Mouse (Mus musculus): Measurements from ENCODE around the gene Tldc2. TPM values are rescaled to one million over a fixed set of nuclear protein-coding genes. Genes with fewer than 3 reads are reported as not detected.

Gene Tldc2
- polyA plus RNA-seq, 1 experiment from 2014 or later = not detected

GRCm38 (mm10) chr2:157141962-157142361 is 55.1 kb downstream of the Tldc2 start:
- Histone ChIP-seq H3K27me3 (no peaks in the 10 kb centered on the region), H3K4me1 (no peaks in the 10 kb centered on the region), H3K9ac (no peak overlapping the region), H3K4me2 (no peak overlapping the region), H3K4me3 (no peak overlapping the region), H3K36me3 (peaks cover 5% of the 10 kb centered on the region; the same call in 1 of the 2 replicates), H3K9me3 (no peaks in the 10 kb centered on the region), H3K27ac (no peak overlapping the region)
- 85% methylated on average over 4 of the region's 4 CpGs for WGBS
- ATAC-seq (ENCODE audit: borderline replicate concordance, extremely low read depth, low FRiP score, low TSS enrichment) = no peak

- H3K27ac ChIP-seq = no peak overlapping the region
- no peaks in the 10 kb centered on the region for H3K9me3 ChIP-seq
- no peaks in the 10 kb centered on the region for H3K27me3 ChIP-seq
- no peak overlapping the region for H3K4me2 ChIP-seq
- H3K4me3 ChIP-seq = no peak overlapping the region
- no peaks in the 10 kb centered on the region for H3K4me1 ChIP-seq
- no peak overlapping the region for H3K9ac ChIP-seq
- ATAC-seq (ENCODE audit: borderline replicate concordance, extremely low read depth, low FRiP score, low TSS enrichment) = no peak
- peaks cover 22% of the 10 kb centered on the region for H3K36me3 ChIP-seq
- WGBS = 85% methylated on average over 5 of the region's 5 CpGs
Observed at GRCm38 (mm10) chr2:157144132-157144531, 57.3 kb downstream of the Tldc2 start.

- Histone ChIP-seq H3K9ac (no peak overlapping the region), H3K9me3 (no peaks in the 10 kb centered on the region), H3K4me2 (no peak overlapping the region), H3K27me3 (no peaks in the 10 kb centered on the region), H3K27ac (no peak overlapping the region), H3K4me3 (no peak overlapping the region), H3K4me1 (no peaks in the 10 kb centered on the region), H3K36me3 (peaks cover 32% of the 10 kb centered on the region)
- 69% methylated on average over 1 of the region's 1 CpGs for WGBS
- ATAC-seq (ENCODE audit: borderline replicate concordance, extremely low read depth, low FRiP score, low TSS enrichment) = no peak
Observed at GRCm38 (mm10) chr2:157145173-157145572, 58.3 kb downstream of the Tldc2 start.

Other genes with a start within 250 kb of the Tldc2 start
- gene Tgif2, start 247.0 kb upstream of the Tldc2 start, polyA plus RNA-seq (2015; fragmentation: Nextera tagmentation; extraction: Ambion mirVana) = 55.7 and 56.1 TPM in 2 replicates
- gene 4930518I15Rik, start 229.1 kb upstream of the Tldc2 start, polyA plus RNA-seq (2015; fragmentation: Nextera tagmentation; extraction: Ambion mirVana) = 6.0 and 7.5 TPM in 2 replicates
- 186 and 190 TPM in 2 replicates for gene Rab5if, start 223.9 kb upstream of the Tldc2 start, polyA plus RNA-seq (2015; fragmentation: Nextera tagmentation; extraction: Ambion mirVana)
- 0.38 and 2.4 TPM in 2 replicates for gene Sla2, start 199.9 kb upstream of the Tldc2 start, polyA plus RNA-seq (2015; fragmentation: Nextera tagmentation; extraction: Ambion mirVana)
- 43.2 and 49.7 TPM in 2 replicates for gene Ndrg3, start 95.0 kb upstream of the Tldc2 start, polyA plus RNA-seq (2015; fragmentation: Nextera tagmentation; extraction: Ambion mirVana)
- gene Dsn1, start 79.9 kb upstream of the Tldc2 start, polyA plus RNA-seq (2015; fragmentation: Nextera tagmentation; extraction: Ambion mirVana) = 39.0 and 40.9 TPM in 2 replicates
- 4.1 and 5.1 TPM in 2 replicates for gene Soga1, start 7.8 kb upstream of the Tldc2 start, polyA plus RNA-seq (2015; fragmentation: Nextera tagmentation; extraction: Ambion mirVana)
- gene Samhd1, start 48.2 kb downstream of the Tldc2 start, polyA plus RNA-seq (2015; fragmentation: Nextera tagmentation; extraction: Ambion mirVana) = 33.1 and 34.6 TPM in 2 replicates
- 30.9 and 32.0 TPM in 2 replicates for gene Rbl1, start 117.5 kb downstream of the Tldc2 start, polyA plus RNA-seq (2015; fragmentation: Nextera tagmentation; extraction: Ambion mirVana)
- gene Rpn2, start 192.0 kb downstream of the Tldc2 start, polyA plus RNA-seq (2015; fragmentation: Nextera tagmentation; extraction: Ambion mirVana) = 362 and 365 TPM in 2 replicates
- 0.38 and 0.80 TPM in 2 replicates for gene Mroh8, start 192.5 kb downstream of the Tldc2 start, polyA plus RNA-seq (2015; fragmentation: Nextera tagmentation; extraction: Ambion mirVana)